Mouse (Mus musculus) thymus, adult 2 months (tissue): ENCODE measurements around the gene Arl5a.

Experiments
- CTCF ChIP-seq: fragments of 200-500 bp; IDR thresholded peaks from 2 replicates; pipeline ENCODE4 v1.5.1; 2012; ENCODE audit warnings: mild to moderate bottlenecking, control low read depth, low read length, moderate library complexity, borderline replicate concordance; ENCODE audit not compliant: control insufficient read depth, poor library complexity, insufficient read depth; ENCODE audit errors: extremely low read depth
- POLR2A ChIP-seq: fragments of 200-500 bp; IDR thresholded peaks from 2 replicates; pipeline ENCODE4 v1.6.1; 2012; ENCODE audit warnings: mild to moderate bottlenecking, low read length, control low read depth, moderate library complexity; ENCODE audit not compliant: control insufficient read depth, poor library complexity, insufficient read depth; ENCODE audit errors: extremely low read depth

GRCm38 (mm10) chr2:52422871-52423610, 1.7 kb downstream of the Arl5a start:
- TF ChIP-seq CTCF (no peak), POLR2A (no peak)
